Mouse (Mus musculus) MEL (cell line): Measurements from ENCODE around the gene Rasl12. TPM values are rescaled to one million over a fixed set of nuclear protein-coding genes. Genes with fewer than 3 reads are reported as not detected.

ENCODE experiments used
- DNase-seq: peaks from one replicate; pipeline ENCODE4 v3.0.0; 2011; ENCODE audit warnings: low read depth, low spot score
- H3K27ac ChIP-seq: 2 replicates; pipeline ENCODE4 v1.5.1; 2012; ENCODE audit warnings: low read depth, mild to moderate bottlenecking, control low read depth, low read length, moderate library complexity; ENCODE audit not compliant: control insufficient read depth
- H3K27me3 ChIP-seq, 2 experiments: fragments of 150-350 bp in 1 of 2; sonication (generic) in 1 of 2; 2 replicates each; pipeline ENCODE4 v1.6.1; 2012; ENCODE audit warnings: low read length in 2 of 2, mild to moderate bottlenecking in 2 of 2, improper control_type of control experiment in 1 of 2, moderate library complexity in 1 of 2; ENCODE audit not compliant: insufficient read depth in 2 of 2, control insufficient read depth in 1 of 2
- H3K36me3 ChIP-seq, 2 experiments: 2 replicates each; pipeline ENCODE4 v1.6.1; 2012 to 2014; ENCODE audit warnings: low read length in 2 of 2, improper control_type of control experiment in 1 of 2, inconsistent platforms in 1 of 2, mild to moderate bottlenecking in 1 of 2; ENCODE audit not compliant: insufficient read depth in 2 of 2, control insufficient read depth in 1 of 2
- H3K4me1 ChIP-seq, 2 experiments: fragments of 150-350 bp in 1 of 2; sonication (generic) in 1 of 2; 2 replicates each; pipeline ENCODE4 v1.6.1; 2012; ENCODE audit warnings: low read length in 2 of 2, improper control_type of control experiment in 1 of 2, mild to moderate bottlenecking in 1 of 2; ENCODE audit not compliant: insufficient read depth in 2 of 2, control insufficient read depth in 1 of 2
- H3K4me3 ChIP-seq, 2 experiments: fragments of 150-350 bp in 1 of 2; sonication (generic) in 1 of 2; 2 replicates each; pipeline ENCODE4 v1.5.1; 2012; ENCODE audit warnings: low read depth in 2 of 2, low read length in 2 of 2, mild to moderate bottlenecking in 2 of 2, moderate library complexity in 2 of 2, control low read depth in 1 of 2, improper control_type of control experiment in 1 of 2; ENCODE audit not compliant: control insufficient read depth in 1 of 2, insufficient read depth in 1 of 2
- H3K79me2 ChIP-seq: 2 replicates; pipeline ENCODE4 v1.6.1; 2012; ENCODE audit warnings: mild to moderate bottlenecking, low read length, moderate library complexity; ENCODE audit not compliant: control insufficient read depth, poor library complexity, insufficient read depth
- H3K9ac ChIP-seq: 2 replicates; pipeline ENCODE4 v1.6.1; 2012; ENCODE audit warnings: low read depth, mild to moderate bottlenecking, control low read depth, low read length, moderate library complexity; ENCODE audit not compliant: control insufficient read depth, poor library complexity, severe bottlenecking
- H3K9me3 ChIP-seq: fragments of 150-350 bp; sonication (generic); replicated peaks from 2 replicates; pipeline ENCODE4 v1.6.1; 2012; ENCODE audit warnings: mild to moderate bottlenecking, low read length, improper control_type of control experiment, moderate library complexity; ENCODE audit not compliant: insufficient read depth
- BHLHE40 ChIP-seq: IDR thresholded peaks from 2 replicates; pipeline ENCODE4 v1.6.1; 2012; ENCODE audit warnings: low read depth, mild to moderate bottlenecking, inconsistent platforms, low read length, improper control_type of control experiment, borderline replicate concordance
- CHD2 ChIP-seq: IDR thresholded peaks from 2 replicates; pipeline ENCODE4 v1.6.1; 2011; ENCODE audit warnings: low read length, improper control_type of control experiment
- E2F4 ChIP-seq: IDR thresholded peaks from 2 replicates; pipeline ENCODE4 v1.6.1; 2011; ENCODE audit warnings: low read depth, low read length, improper control_type of control experiment, borderline replicate concordance
- GABPA ChIP-seq: IDR thresholded peaks from 2 replicates; pipeline ENCODE4 v1.6.1; 2012; ENCODE audit warnings: low read depth, mild to moderate bottlenecking, inconsistent platforms, low read length, improper control_type of control experiment, moderate library complexity
- HCFC1 ChIP-seq: IDR thresholded peaks from 2 replicates; pipeline ENCODE4 v1.6.1; 2012; ENCODE audit warnings: low read depth, mild to moderate bottlenecking, inconsistent platforms, low read length, improper control_type of control experiment, moderate library complexity
- JUND ChIP-seq: IDR thresholded peaks from 2 replicates; pipeline ENCODE4 v1.6.1; 2011; ENCODE audit warnings: low read depth, mild to moderate bottlenecking, improper control_type of control experiment, low read length
- MAX ChIP-seq: IDR thresholded peaks from 2 replicates; pipeline ENCODE4 v1.6.1; 2011; ENCODE audit warnings: low read length, improper control_type of control experiment
- MEF2A ChIP-seq: IDR thresholded peaks from 2 replicates; pipeline ENCODE4 v1.6.1; 2014; ENCODE audit warnings: low read depth, mild to moderate bottlenecking, inconsistent platforms, low read length, improper control_type of control experiment; ENCODE audit not compliant: poor library complexity, insufficient replicate concordance, severe bottlenecking; ENCODE audit errors: extremely low read depth
- MXI1 ChIP-seq: IDR thresholded peaks from 2 replicates; pipeline ENCODE4 v1.6.1; 2011; ENCODE audit warnings: mild to moderate bottlenecking, low read depth, low read length, improper control_type of control experiment
- MYB ChIP-seq: IDR thresholded peaks from 2 replicates; pipeline ENCODE4 v1.6.1; 2011; ENCODE audit warnings: mild to moderate bottlenecking, low read depth, low read length, improper control_type of control experiment
- MYC ChIP-seq: IDR thresholded peaks from 2 replicates; pipeline ENCODE4 v1.6.1; 2011; ENCODE audit warnings: low read depth, mild to moderate bottlenecking, low read length, improper control_type of control experiment, moderate library complexity
- NELFE ChIP-seq: IDR thresholded peaks from 2 replicates; pipeline ENCODE4 v1.6.1; 2011; ENCODE audit warnings: low read depth, low read length, improper control_type of control experiment
- NRF1 ChIP-seq: IDR thresholded peaks from 2 replicates; pipeline ENCODE4 v1.6.1; 2014; ENCODE audit warnings: low read depth, mild to moderate bottlenecking, inconsistent platforms, low read length, improper control_type of control experiment, moderate library complexity; ENCODE audit not compliant: poor library complexity, insufficient read depth, severe bottlenecking
- POLR2A ChIP-seq, 2 experiments: IDR thresholded peaks; 2 replicates each; pipeline ENCODE4 v1.6.1; 2011 to 2012; ENCODE audit warnings: low read length in 2 of 2, mild to moderate bottlenecking in 2 of 2, control low read depth in 1 of 2, improper control_type of control experiment in 1 of 2, low read depth in 1 of 2, moderate library complexity in 1 of 2; ENCODE audit not compliant: control insufficient read depth in 1 of 2, insufficient read depth in 1 of 2, poor library complexity in 1 of 2
- POLR2AphosphoS2 ChIP-seq: IDR thresholded peaks from 2 replicates; pipeline ENCODE4 v1.6.1; 2011; ENCODE audit warnings: low read length, improper control_type of control experiment
- POLR2AphosphoS5 ChIP-seq: IDR thresholded peaks from 2 replicates; pipeline ENCODE4 v1.6.1; 2012; ENCODE audit warnings: low read depth, borderline replicate concordance, mild to moderate bottlenecking, inconsistent platforms, low read length, moderate library complexity, mixed read lengths
- SIN3A ChIP-seq: IDR thresholded peaks from 2 replicates; pipeline ENCODE4 v1.6.1; 2012; ENCODE audit warnings: low read length, improper control_type of control experiment, inconsistent platforms
- TBP ChIP-seq: IDR thresholded peaks from 2 replicates; pipeline ENCODE4 v1.8.0; 2011; ENCODE audit warnings: low read depth, low read length, improper control_type of control experiment
- UBTF ChIP-seq: IDR thresholded peaks from 2 replicates; pipeline ENCODE4 v1.6.1; 2012; ENCODE audit warnings: low read depth, mild to moderate bottlenecking, inconsistent platforms, low read length, improper control_type of control experiment, moderate library complexity, borderline replicate concordance; ENCODE audit not compliant: insufficient read depth
- ZKSCAN1 ChIP-seq: IDR thresholded peaks from 2 replicates; pipeline ENCODE4 v1.6.1; 2012; ENCODE audit warnings: low read depth, mild to moderate bottlenecking, inconsistent platforms, low read length, improper control_type of control experiment, moderate library complexity
- ZMIZ1 ChIP-seq: IDR thresholded peaks from 2 replicates; pipeline ENCODE4 v1.6.1; 2012; ENCODE audit warnings: low read depth, mild to moderate bottlenecking, inconsistent platforms, low read length, improper control_type of control experiment, moderate library complexity
- polyA plus RNA-seq, 2 experiments: library from polyadenylated mRNA; stranded (reverse) in 1 of 2; unstranded in 1 of 2; fragments of >175 nt in 1 of 2; fragments of >200 nt in 1 of 2; gene quantifications; 2 replicates each; pipeline versions ENCODE4 v1.2.1 to v1.2.4; 2012; ENCODE audit warnings: low replicate concordance in 2 of 2, low read depth in 1 of 2; ENCODE audit not compliant: insufficient read length in 2 of 2, insufficient read depth in 1 of 2, missing spikeins in 1 of 2
- total RNA-seq: library from RNA; depleted of rRNA; stranded (reverse); fragments of 300-350 nt; gene quantifications from 2 replicates; pipeline ENCODE4 v1.2.3, GENCODE M21; 2012

Gene Rasl12
- total and polyA plus RNA-seq, 3 experiments, result 0.12 to 0.19 TPM; not detected in 1

GRCm38 (mm10) chr9:65382751-65383097 is 15.6 kb upstream of the Rasl12 start:
- TF ChIP-seq GABPA (no peak), JUND (no peak), NELFE (no peak), POLR2A (IDR thresholded peaks at IDR 0.05; ENCODE audit: control insufficient read depth in 1 of 2, insufficient read depth in 1 of 2, low read depth in 1 of 2, low read length in 2 of 2, poor library complexity in 1 of 2) (no peak), E2F4 (no peak), MYB (no peak), MAX (no peak), CHD2 (no peak), TBP (no peak), ZMIZ1 (no peak), POLR2AphosphoS5 (no peak), POLR2AphosphoS2 (no peak), NRF1 (no peak), BHLHE40 (no peak), UBTF (no peak), MEF2A (no peak), MXI1 (no peak), HCFC1 (no peak)
- Histone ChIP-seq H3K27ac (no peak overlapping the region), H3K4me3 (no peak overlapping the region), H3K9ac (no peak overlapping the region), H3K36me3 (no peaks in the 10 kb centered on the region), H3K27me3 (no peaks in the 10 kb centered on the region), H3K79me2 (no peaks in the 10 kb centered on the region), H3K9me3 (no peaks in the 10 kb centered on the region), H3K4me1 (no peaks in the 10 kb centered on the region)
- no peak for DNase-seq

- Histone ChIP-seq H3K27me3 (no peaks in the 10 kb centered on the region), H3K9ac (no peak overlapping the region), H3K36me3 (no peaks in the 10 kb centered on the region), H3K79me2 (no peaks in the 10 kb centered on the region), H3K4me1 (no peaks in the 10 kb centered on the region), H3K27ac (no peak overlapping the region), H3K4me3 (no peak overlapping the region), H3K9me3 (no peaks in the 10 kb centered on the region)
- TF ChIP-seq SIN3A, result no peak
- no peak for TF ChIP-seq MYB
- no peak for TF ChIP-seq GABPA
- TF ChIP-seq MYC, result no peak
- TF ChIP-seq MXI1, result no peak
- TF ChIP-seq ZKSCAN1, result no peak
- DNase-seq, result no peak
Observed at GRCm38 (mm10) chr9:65384276-65384675, 14.0 kb upstream of the Rasl12 start.
